Mouse (Mus musculus): Measurements from ENCODE around the gene Basp1.

- TF ChIP-seq MAFK (IDR thresholded peaks at IDR 0.05; ENCODE audit: insufficient replicate concordance, low read length) (no peak), CTCF (conservative IDR thresholded peaks at IDR 0.05 in 1 of 2, IDR thresholded peaks at IDR 0.05 in 1 of 2; ENCODE audit: low read depth in 2 of 2, low read length in 2 of 2) (no peak), GABPA (IDR thresholded peaks at IDR 0.05; ENCODE audit: insufficient replicate concordance, low read depth, low read length) (no peak), ZKSCAN1 (IDR thresholded peaks at IDR 0.05; ENCODE audit: borderline replicate concordance, low read depth, low read length) (no peak), NELFE (IDR thresholded peaks at IDR 0.05; ENCODE audit: low read depth, low read length) (no peak), POLR2A (IDR thresholded peaks at IDR 0.05; ENCODE audit: low read depth, low read length) (no peak), ZMIZ1 (IDR thresholded peaks at IDR 0.05; ENCODE audit: low read depth, low read length) (no peak), EP300 (IDR thresholded peaks at IDR 0.05; ENCODE audit: low read length) (no peak), CHD1 (IDR thresholded peaks at IDR 0.05; ENCODE audit: low read depth, low read length) (no peak)
Measured at GRCm38 (mm10) chr15:25322601-25323000, 91.0 kb downstream of the Basp1 start.

Data from CH12.LX (cell line).